Mouse (Mus musculus): ENCODE results near the gene Ccdc149.

Ccdc149 gene

GRCm38 (mm10) chr5:52438946-52439345, 32.4 kb downstream of the Ccdc149 start:
- DNase-seq, result peak; percentile 54 to 61

- DNase-seq, result no peak
Measured at GRCm38 (mm10) chr5:52435533-52435932, 35.8 kb downstream of the Ccdc149 start.

- peak; percentile 42 to 44 for DNase-seq
Measured at GRCm38 (mm10) chr5:52431276-52431844, 40.0 kb downstream of the Ccdc149 start.

DNA sequence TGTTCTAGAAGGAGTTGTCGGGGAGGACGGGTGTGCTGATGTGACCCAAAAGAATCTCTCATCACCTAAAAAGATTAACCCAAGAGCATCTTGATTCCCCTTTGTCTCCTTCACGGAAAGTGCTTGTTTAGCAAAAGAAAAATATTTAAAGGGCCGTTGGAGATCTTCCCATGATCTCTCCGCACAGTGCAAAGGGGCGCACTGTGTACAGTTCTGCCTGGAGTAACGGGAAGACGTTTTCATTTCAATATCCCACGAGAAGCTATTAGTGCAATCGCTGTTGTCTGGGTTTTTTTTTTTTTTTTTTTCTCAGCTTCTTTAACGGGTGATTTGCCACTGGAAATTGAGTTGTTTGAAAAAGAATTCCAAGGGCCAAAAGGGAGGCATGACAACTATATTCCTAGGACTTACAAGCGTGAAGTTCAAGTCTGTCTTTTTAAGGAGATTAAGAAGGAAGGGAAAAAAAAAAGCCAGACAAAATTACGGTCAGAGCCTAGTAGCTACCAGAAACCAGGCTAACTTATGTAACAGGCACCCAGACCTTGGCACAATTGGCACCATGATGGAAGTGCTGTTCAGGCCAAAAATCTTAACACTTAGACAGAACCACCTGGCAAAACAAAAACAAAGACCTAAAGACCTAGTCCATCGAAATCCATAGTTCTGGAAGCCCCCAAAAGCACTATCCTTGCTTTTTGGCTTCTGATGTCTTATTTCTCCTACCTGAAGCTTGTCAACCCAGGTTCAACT, 41.4 kb downstream of the Ccdc149 start:
- no peak for DNase-seq

DNA sequence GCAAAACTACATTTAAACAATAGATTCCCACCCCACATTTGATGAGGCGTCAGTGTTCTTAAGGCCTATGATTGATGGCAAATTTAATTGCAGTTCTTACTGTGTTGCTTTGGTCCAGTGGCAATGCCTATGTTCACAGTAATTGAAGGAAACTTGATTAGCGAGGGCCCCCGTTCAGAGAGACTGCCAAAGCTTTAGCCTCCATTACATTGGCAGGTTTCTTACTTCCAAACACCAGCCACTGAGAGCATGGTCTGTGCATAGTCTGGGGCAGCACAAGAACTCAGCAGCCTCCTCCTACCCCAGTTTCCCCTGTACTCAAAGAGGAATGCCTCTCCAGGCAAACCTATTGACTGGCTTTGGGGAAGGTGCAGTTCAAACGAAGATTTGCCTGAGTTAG, 42.7 kb downstream of the Ccdc149 start:
- DNase-seq, result no peak

DNA sequence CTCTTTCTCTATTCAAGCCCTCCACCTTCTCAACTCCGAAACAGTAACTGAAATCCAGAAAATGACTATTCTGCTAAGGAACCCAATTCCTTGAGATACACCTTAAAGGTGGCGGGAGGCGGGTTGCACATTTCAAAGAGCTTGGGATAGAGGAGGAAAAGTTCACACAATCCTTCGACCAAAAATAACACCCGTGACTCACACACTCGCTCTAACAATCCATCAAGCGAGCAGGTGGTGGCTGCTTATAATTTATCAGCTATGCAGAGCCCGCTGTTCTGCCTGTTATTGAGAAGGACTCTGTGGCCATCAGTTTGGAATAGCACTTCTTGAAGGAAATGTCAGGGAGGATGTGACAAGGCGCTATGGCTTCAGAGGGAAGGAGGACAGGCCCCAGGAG, 45.5 kb downstream of the Ccdc149 start:
- no peak for DNase-seq

- no peak for DNase-seq
Measured at GRCm38 (mm10) chr5:52423893-52424292, 47.4 kb downstream of the Ccdc149 start.

GRCm38 (mm10) chr5:52416485-52416884, 54.8 kb downstream of the Ccdc149 start:
- no peak for DNase-seq

DNA sequence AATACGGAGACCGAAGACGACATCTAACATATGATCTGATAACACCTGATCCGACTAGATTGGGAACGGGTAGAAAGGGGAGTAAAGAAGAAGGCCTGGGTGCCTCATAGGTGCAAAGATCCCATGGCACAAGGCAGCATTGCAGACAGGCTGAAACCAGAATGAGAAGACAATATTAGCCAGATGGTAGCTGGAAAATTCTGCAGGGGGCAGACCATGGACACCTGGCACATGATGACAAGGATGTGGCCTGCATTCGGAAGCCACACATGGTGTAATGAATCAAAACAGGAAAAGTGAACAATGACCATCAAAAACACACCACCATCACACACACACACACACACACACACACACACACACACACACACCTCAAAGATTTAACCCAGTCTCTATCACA, 55.4 kb downstream of the Ccdc149 start:
- peak; percentile 61 to 63 for DNase-seq

DNA sequence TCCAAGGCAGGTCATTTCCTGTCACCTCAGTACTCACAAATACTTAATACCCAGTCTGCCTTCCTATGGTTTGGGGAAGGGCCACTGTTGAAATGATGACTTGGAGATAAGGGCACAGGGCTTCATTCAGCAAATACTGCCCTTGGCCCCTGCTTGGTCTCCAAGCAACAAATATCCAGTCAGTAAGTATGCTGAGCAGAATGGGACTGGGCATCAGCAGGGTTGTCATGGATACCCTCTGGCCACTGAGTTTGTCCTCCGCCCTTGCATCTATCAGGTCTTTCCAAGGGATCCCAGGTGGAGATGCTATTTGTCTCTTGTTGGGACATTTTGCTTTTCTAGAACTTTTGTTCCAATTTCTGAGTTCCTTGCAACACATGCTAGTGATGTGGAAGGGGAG, 56.1 kb downstream of the Ccdc149 start:
- DNase-seq, result no peak

DNA sequence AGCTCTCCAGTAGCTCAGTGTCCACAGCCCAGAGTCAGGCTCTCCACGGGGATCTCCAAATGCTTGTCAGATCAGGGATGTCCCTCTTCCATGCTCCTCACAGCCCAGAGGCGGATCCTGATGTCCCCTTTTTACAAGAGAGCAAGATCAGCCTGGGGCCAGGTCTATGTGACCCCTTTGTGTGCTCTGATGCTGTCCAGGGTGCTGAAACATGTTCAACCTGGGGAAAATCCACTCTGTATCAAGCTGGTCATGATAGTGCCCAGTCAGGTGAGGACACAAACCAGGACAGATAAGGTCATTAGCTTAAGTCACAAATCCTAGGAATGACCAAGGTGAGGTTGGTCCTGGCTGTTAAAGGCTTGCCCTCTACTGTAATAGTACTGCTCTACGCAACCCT, 59.8 kb downstream of the Ccdc149 start:
- DNase-seq, result no peak

DNA sequence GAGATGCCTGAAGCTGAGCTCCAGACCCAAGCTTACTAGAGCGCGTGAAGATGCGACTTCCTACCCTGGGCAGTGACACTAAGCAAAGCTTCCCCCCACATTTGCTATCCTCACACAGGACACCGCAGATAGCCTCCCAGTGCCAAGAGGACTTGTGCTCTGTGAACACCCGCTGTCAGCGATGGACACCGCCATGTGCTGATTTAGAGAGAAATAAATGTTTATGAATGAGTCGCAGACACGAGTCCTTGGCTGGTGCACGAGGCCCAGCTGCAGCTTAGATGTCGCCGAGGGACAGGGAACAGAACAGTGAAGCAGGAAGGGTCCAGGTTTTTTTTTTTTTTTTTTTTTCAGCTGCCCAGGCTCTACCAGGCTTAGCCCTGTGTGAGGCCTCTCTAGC, 61.1 kb downstream of the Ccdc149 start:
- DNase-seq, result peak; percentile 36 to 61

DNA sequence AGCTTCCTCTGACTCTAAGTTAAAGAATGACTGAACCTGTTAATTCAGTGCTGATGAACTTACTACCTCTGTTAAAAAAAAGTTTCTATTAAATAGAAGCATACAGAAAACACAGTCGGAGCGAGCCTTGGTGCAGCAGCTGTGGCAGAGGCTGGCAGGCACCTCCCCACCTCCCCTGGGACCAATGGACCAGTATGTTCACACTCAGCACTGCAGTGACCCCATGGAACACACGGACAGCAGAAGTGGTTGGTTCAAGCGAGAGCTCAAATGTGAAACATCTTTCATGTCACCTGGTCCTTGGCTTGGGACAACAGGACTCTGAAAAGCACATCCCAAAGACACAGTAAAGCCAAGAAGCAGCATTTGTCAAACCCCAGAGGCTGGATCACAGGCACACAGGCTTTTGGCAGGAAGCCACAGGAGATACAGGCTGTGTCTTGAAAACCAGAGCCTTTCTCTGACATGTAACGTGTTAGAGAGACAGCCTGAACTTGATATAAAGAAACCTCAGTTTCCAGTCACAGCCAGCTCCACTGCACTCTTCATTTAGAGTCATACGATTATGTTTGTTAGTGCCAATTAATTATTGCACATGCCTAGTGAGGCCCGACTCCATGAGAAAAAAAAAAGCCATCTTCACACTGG, 62.5 kb downstream of the Ccdc149 start:
- DNase-seq, result peak; percentile 82 to 83

DNA sequence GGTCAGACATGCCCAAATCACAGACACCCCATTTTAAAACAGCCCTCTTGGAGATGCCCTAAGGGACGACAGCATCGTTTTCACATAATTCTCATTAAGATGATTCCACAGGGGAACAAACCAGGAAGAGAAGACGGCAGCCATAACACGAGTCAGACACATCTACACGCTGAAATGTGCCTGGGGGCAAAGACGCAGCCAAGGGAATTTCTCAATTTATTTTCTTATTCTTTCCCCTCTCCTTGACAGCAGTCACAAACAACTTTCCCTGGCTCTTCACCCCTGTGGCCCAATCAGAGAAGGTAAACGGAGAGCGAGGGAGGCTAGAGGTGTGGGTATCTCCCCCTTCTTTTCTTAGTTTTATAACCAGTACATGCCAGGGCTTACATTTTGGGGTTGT, 66.9 kb downstream of the Ccdc149 start:
- DNase-seq, result no peak

DNA sequence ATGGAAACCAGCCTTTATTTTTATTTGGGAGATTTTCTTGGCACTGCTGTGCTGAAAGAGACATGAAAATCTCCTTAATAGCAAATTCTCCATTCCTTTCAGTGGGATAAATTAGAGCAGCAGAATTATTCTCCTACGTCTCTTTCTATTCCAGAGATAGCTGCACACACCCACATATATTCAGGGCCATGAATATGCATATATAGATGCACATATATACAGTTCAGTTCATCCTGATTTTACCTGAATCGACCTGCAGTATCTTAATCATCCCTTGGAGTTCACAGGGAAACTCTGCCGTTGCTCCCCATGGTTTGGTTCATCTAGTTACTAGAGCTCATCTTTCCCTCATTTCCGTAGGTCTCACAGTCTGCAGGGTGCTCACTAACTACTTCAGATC, 77.6 kb downstream of the Ccdc149 start:
- no peak for DNase-seq

DNA sequence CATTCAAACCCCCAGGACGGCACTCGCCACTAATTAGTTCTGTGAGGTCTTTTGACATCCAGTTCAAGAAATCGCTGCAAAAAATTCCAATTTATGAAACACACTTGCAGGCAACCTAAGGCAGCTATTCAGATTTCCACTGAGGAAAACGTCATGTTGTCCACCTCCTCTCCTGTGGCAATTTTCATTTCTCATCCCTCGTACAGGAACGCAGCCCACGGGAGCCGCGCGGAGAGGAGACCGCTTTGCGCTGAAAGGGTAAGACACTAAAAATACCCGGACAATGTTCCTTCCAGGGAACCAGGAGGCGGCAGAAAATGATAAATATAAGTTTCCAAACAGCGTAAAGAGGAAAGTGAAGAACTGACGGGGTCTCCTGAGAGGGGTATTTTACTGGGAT, 79.8 kb downstream of the Ccdc149 start:
- no peak for DNase-seq

GRCm38 (mm10) chr5:52390381-52390780, 80.9 kb downstream of the Ccdc149 start:
- DNase-seq, result no peak

DNA sequence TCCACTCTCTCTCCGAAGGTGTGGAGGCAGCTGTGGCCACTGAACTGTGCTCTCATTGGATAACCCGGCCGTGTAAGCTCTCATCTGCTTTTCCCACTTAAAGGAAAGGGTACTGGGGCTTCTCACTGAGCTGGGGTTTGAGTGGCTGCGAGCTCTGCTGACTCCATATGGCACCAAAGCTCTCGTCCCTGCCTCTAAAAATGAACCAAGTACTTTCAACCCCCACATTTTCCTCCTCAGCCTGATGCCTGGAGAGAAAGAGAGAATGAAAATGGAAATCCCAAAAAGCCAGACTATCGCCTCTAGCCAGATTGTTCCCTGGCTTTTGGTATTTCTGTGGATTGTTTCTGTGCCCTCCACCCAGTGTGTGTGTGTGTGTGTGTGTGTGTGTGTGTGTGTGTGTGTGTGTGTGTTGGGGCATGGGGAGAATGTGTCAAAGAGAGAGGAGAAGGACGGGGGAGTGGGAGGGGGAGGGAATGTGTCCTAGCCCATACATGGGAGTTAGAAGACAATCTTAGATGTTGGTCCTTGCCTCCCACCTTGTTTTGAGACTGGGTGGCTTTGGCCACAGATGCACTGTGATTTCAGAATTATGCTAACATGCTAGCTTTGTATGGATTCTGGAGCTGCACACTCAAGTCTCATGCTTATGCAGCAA, 83.1 kb downstream of the Ccdc149 start:
- DNase-seq, result no peak

DNA sequence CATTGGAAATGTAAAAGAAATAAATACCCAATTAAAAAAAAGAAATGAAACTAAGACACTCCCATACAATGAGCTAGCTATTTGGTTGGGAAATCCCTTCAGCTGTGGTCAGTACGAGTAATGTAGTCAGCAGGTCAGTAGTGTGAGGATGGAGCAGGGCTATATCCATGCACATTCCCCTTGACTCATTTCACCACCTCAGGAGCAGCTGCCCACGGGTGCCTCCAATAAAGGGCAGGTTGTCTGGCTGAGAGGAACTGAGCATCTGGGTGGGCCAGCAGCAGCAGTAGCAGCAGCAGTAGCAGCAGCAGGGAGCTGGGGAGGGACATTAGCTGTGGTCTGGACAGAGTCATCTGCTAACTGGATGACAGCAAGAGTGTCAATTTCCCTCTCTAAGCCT, 85.3 kb downstream of the Ccdc149 start:
- DNase-seq, result no peak

DNA sequence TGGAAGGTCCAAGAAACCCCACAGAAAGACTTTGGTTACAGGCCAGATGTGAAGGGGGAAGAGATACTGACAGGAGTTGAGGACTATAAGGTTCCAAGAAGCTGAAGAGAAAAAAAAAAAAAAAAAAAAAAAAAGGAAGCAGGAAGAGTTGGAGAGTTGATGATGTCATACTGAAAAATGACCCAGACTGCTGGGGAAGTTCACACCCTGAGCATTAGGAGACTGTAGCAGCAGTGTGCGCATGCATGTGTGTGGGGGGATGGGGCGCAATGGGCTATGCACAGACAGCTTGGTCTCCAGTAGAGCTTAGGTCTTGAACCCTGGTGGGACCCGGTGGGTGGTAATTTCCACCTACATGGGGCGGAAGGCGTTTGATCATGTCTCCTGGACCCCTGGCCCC, 87.6 kb downstream of the Ccdc149 start:
- no peak for DNase-seq

DNA sequence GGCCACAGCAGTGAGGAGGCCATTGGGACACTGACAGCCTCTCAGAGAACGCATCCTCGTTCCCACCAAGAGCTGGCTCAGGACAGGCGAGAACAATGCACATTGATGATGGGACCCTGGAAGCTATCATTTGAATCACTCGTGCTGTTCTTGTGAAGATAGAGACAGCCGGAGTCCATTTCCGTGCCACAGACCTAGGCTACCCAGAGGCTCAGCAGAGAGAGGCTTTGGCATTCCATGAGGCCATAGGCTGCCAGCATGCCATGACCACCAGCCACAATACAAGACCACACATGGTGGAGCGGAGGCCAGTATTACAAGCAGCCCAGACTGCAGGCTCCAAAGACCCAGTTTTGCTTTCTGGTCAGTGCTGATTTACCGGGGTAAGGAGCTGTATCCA, 88.5 kb downstream of the Ccdc149 start:
- no peak for DNase-seq

GRCm38 (mm10) chr5:52375847-52376246, 95.5 kb downstream of the Ccdc149 start:
- DNase-seq, result no peak

- DNase-seq, result no peak
Measured at GRCm38 (mm10) chr5:52370901-52371300, 100.4 kb downstream of the Ccdc149 start.
